Mouse (Mus musculus) hindbrain, embryonic 13.5 days (tissue): ENCODE data around the gene Galnt7. TPM values are rescaled to one million over a fixed set of nuclear protein-coding genes. Genes with fewer than 3 reads are reported as not detected.

Source experiments
- ATAC-seq: fragments of 200-750 bp; cut with Nextera tagmentation; 2 replicates; pipeline ENCODE4 v1.8.0; 2017; ENCODE audit warnings: moderate TSS enrichment; ENCODE audit not compliant: low FRiP score
- H3K27ac ChIP-seq: fragments of 300-500 bp; sonication (generic); 2 replicates; pipeline ENCODE4 v1.5.1; 2015; ENCODE audit warnings: inconsistent platforms, mild to moderate bottlenecking, moderate library complexity
- H3K27me3 ChIP-seq: fragments of 300-500 bp; sonication (generic); 2 replicates; pipeline ENCODE4 v1.6.1; 2015; ENCODE audit warnings: mild to moderate bottlenecking, inconsistent platforms
- H3K36me3 ChIP-seq: fragments of 300-500 bp; sonication (generic); 2 replicates; pipeline ENCODE4 v1.6.1; 2015; ENCODE audit warnings: mild to moderate bottlenecking, inconsistent platforms
- H3K4me1 ChIP-seq: fragments of 300-500 bp; sonication (generic); replicated peaks from 2 replicates; pipeline ENCODE4 v1.6.1; 2015; ENCODE audit warnings: inconsistent platforms
- H3K4me2 ChIP-seq: fragments of 300-500 bp; sonication (generic); 2 replicates; pipeline ENCODE4 v1.6.1; 2015; ENCODE audit warnings: inconsistent platforms, mild to moderate bottlenecking, moderate library complexity
- H3K4me3 ChIP-seq: fragments of 300-500 bp; sonication (generic); 2 replicates; pipeline ENCODE4 v1.5.1; 2015; ENCODE audit warnings: mild to moderate bottlenecking, inconsistent platforms
- H3K9ac ChIP-seq: fragments of 300-500 bp; sonication (generic); 2 replicates; pipeline ENCODE4 v1.6.1; 2015; ENCODE audit warnings: mild to moderate bottlenecking, inconsistent platforms
- H3K9me3 ChIP-seq: fragments of 300-500 bp; sonication (generic); 2 replicates; pipeline ENCODE4 v1.6.1; 2016; ENCODE audit warnings: inconsistent platforms
- WGBS: fragments of 180-500 bp; shearing (Covaris S2); methylation state at CpG from one replicate; pipeline ENCODE4 v1.1.7; 2015; 5-methylcytosine and 5-hydroxymethylcytosine counted together
- polyA plus RNA-seq: library from polyadenylated mRNA; unstranded; fragments of >200 nt; fragmentation: Nextera tagmentation; extraction: Ambion mirVana; gene quantifications from 2 replicates; pipeline ENCODE4 v1.2.1, GENCODE M21; 2015

Gene Galnt7
- polyA plus RNA-seq, 1 experiment from 2014 or later: 12.6 TPM

GRCm38 (mm10) chr8:57623955-57624354, 28.9 kb downstream of the Galnt7 start:
- Histone ChIP-seq H3K9me3 (no peaks in the 10 kb centered on the region), H3K27ac (no peak overlapping the region), H3K9ac (no peak overlapping the region), H3K36me3 (no peaks in the 10 kb centered on the region), H3K27me3 (no peaks in the 10 kb centered on the region), H3K4me1 (peaks cover 6% of the 10 kb centered on the region; the same call in 1 of the 2 replicates), H3K4me2 (no peak overlapping the region), H3K4me3 (no peak overlapping the region)
- ATAC-seq: no peak
- WGBS: 92% methylated on average over 4 of the region's 4 CpGs

GRCm38 (mm10) chr8:57623051-57623450, 29.8 kb downstream of the Galnt7 start:
- Histone ChIP-seq H3K4me3 (no peak overlapping the region), H3K4me2 (no peak overlapping the region), H3K4me1 (peaks cover 6% of the 10 kb centered on the region; the same call in 1 of the 2 replicates), H3K27ac (no peak overlapping the region), H3K9ac (no peak overlapping the region), H3K27me3 (no peaks in the 10 kb centered on the region), H3K36me3 (no peaks in the 10 kb centered on the region), H3K9me3 (no peaks in the 10 kb centered on the region)
- ATAC-seq: no peak
- 96% methylated on average over 3 of the region's 3 CpGs for WGBS

GRCm38 (mm10) chr8:57616965-57617364, 35.9 kb downstream of the Galnt7 start:
- Histone ChIP-seq H3K27me3 (no peaks in the 10 kb centered on the region), H3K9ac (no peak overlapping the region), H3K27ac (no peak overlapping the region), H3K9me3 (no peaks in the 10 kb centered on the region), H3K4me1 (0 out of 2 replicates have a peak, but pooled peaks cover 7% of the 10 kb centered on the region), H3K4me2 (no peak overlapping the region), H3K4me3 (no peak overlapping the region), H3K36me3 (no peaks in the 10 kb centered on the region)
- WGBS: 63% methylated on average over 5 of the region's 5 CpGs
- ATAC-seq: no peak

- H3K9me3 ChIP-seq: no peaks in the 10 kb centered on the region
- ATAC-seq: peak; percentile 41; the same call in 1 of the 2 replicates
- WGBS: 71% methylated on average over 15 of the region's 15 CpGs
- H3K4me3 ChIP-seq: no peak overlapping the region
- no peaks in the 10 kb centered on the region for H3K27me3 ChIP-seq
- no peak overlapping the region for H3K4me2 ChIP-seq
- no peak overlapping the region for H3K27ac ChIP-seq
- no peak overlapping the region for H3K9ac ChIP-seq
- H3K36me3 ChIP-seq: no peaks in the 10 kb centered on the region
- H3K4me1 ChIP-seq: peaks cover 12% of the 10 kb centered on the region; the same call in 1 of the 2 replicates
These were observed 37.7 kb downstream of the Galnt7 start for GRCm38 (mm10) chr8:57615016-57615657.

- WGBS: 56% methylated on average over 7 of the region's 7 CpGs
- Histone ChIP-seq H3K4me3 (no peak overlapping the region), H3K9ac (no peak overlapping the region), H3K9me3 (no peaks in the 10 kb centered on the region), H3K27me3 (no peaks in the 10 kb centered on the region), H3K4me2 (no peak overlapping the region), H3K36me3 (no peaks in the 10 kb centered on the region), H3K4me1 (peaks cover 12% of the 10 kb centered on the region; the same call in 1 of the 2 replicates), H3K27ac (no peak overlapping the region)
- no peak for ATAC-seq
These were observed 41.3 kb downstream of the Galnt7 start for GRCm38 (mm10) chr8:57611419-57611977.

GRCm38 (mm10) chr8:57610706-57611418, 42.0 kb downstream of the Galnt7 start:
- Histone ChIP-seq H3K4me3 (no peak overlapping the region), H3K9ac (no peak overlapping the region), H3K36me3 (no peaks in the 10 kb centered on the region), H3K9me3 (no peaks in the 10 kb centered on the region), H3K27ac (no peak overlapping the region), H3K27me3 (no peaks in the 10 kb centered on the region), H3K4me2 (no peak overlapping the region), H3K4me1 (peaks cover 12% of the 10 kb centered on the region; the same call in 1 of the 2 replicates)
- no peak for ATAC-seq
- WGBS: 77% methylated on average over 10 of the region's 11 CpGs

GRCm38 (mm10) chr8:57602511-57602910, 50.3 kb downstream of the Galnt7 start:
- H3K27me3 ChIP-seq: no peaks in the 10 kb centered on the region
- no peaks in the 10 kb centered on the region for H3K9me3 ChIP-seq
- H3K27ac ChIP-seq: no peak overlapping the region
- ATAC-seq: no peak
- no peak overlapping the region for H3K9ac ChIP-seq
- peaks cover 6% of the 10 kb centered on the region for H3K4me1 ChIP-seq
- WGBS: 92% methylated on average over 5 of the region's 5 CpGs
- no peak overlapping the region for H3K4me3 ChIP-seq
- no peaks in the 10 kb centered on the region for H3K36me3 ChIP-seq
- H3K4me2 ChIP-seq: no peak overlapping the region

GRCm38 (mm10) chr8:57601987-57602418, 50.8 kb downstream of the Galnt7 start:
- no peak overlapping the region for H3K4me3 ChIP-seq
- H3K9ac ChIP-seq: no peak overlapping the region
- no peaks in the 10 kb centered on the region for H3K36me3 ChIP-seq
- no peaks in the 10 kb centered on the region for H3K27me3 ChIP-seq
- no peaks in the 10 kb centered on the region for H3K9me3 ChIP-seq
- H3K4me2 ChIP-seq: no peak overlapping the region
- 94% methylated on average over 12 of the region's 12 CpGs for WGBS
- H3K4me1 ChIP-seq: peaks cover 6% of the 10 kb centered on the region
- no peak for ATAC-seq
- no peak overlapping the region for H3K27ac ChIP-seq

- Histone ChIP-seq H3K27ac (no peak overlapping the region), H3K9me3 (no peaks in the 10 kb centered on the region), H3K27me3 (no peaks in the 10 kb centered on the region), H3K4me1 (peaks cover 6% of the 10 kb centered on the region), H3K4me3 (peak overlapping the region; percentile 21), H3K9ac (peak overlapping the region; percentile 6; the same call in 1 of the 2 replicates), H3K4me2 (peak overlapping the region; percentile 46), H3K36me3 (no peaks in the 10 kb centered on the region)
- no peak for ATAC-seq
- 25% methylated on average over 22 of the region's 22 CpGs for WGBS
These were observed 52.8 kb downstream of the Galnt7 start for GRCm38 (mm10) chr8:57599813-57600555.

GRCm38 (mm10) chr8:57595853-57596252, 57.0 kb downstream of the Galnt7 start:
- Histone ChIP-seq H3K27ac (no peak overlapping the region), H3K36me3 (no peaks in the 10 kb centered on the region), H3K4me1 (peaks cover 6% of the 10 kb centered on the region), H3K9me3 (no peaks in the 10 kb centered on the region), H3K9ac (no peak overlapping the region), H3K4me3 (no peak overlapping the region), H3K4me2 (no peak overlapping the region), H3K27me3 (no peaks in the 10 kb centered on the region)
- no peak for ATAC-seq
- WGBS: 48% methylated on average over 3 of the region's 3 CpGs

- Histone ChIP-seq H3K4me1 (no peaks in the 10 kb centered on the region), H3K9ac (no peak overlapping the region), H3K9me3 (no peaks in the 10 kb centered on the region), H3K4me3 (no peak overlapping the region), H3K27ac (no peak overlapping the region), H3K27me3 (no peaks in the 10 kb centered on the region), H3K36me3 (no peaks in the 10 kb centered on the region), H3K4me2 (no peak overlapping the region)
- ATAC-seq: no peak
- 85% methylated on average over 6 of the region's 6 CpGs for WGBS
These were observed 58.5 kb downstream of the Galnt7 start for GRCm38 (mm10) chr8:57594175-57594885.
